Mouse (Mus musculus) 3T3-L1 (cell line): ENCODE data around the gene Nckap1.
A peak's percentile ranks its signal among the peaks of the same experiment; 100 is the strongest.
"Not testable (repeated sequence)": the region's sequence is repeated elsewhere in the genome, so short reads cannot be mapped to it uniquely, and the experiment has no call there.

ENCODE experiments used
- DNase-seq: peaks from one replicate; pipeline ENCODE4 v3.0.0-alpha.2; 2015; ENCODE audit warnings: low read depth, low spot score

Gene Nckap1

DNA sequence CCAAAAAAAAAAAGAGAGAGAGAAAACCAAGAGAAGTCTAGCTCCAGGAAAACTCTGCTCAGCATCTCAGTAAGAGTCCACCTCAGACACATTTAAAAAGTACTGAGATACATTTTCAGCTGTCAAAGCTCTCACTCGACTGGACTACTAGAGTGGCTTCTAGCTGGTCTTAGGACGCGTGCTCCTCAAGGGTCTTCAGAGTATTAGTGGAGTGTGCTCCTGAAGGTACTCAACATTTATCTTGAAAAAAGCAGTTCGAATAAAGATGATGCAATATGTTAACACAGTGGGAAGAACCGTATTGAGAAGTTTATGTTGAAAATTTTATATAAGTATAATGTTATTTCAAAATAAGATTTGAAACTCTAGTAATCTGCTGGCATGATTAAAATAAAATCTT, 20.4 kb downstream of the Nckap1 start:
- DNase-seq, result no peak

GRCm38 (mm10) chr2:80559655-80560054, 21.5 kb downstream of the Nckap1 start:
- no peak for DNase-seq

DNA sequence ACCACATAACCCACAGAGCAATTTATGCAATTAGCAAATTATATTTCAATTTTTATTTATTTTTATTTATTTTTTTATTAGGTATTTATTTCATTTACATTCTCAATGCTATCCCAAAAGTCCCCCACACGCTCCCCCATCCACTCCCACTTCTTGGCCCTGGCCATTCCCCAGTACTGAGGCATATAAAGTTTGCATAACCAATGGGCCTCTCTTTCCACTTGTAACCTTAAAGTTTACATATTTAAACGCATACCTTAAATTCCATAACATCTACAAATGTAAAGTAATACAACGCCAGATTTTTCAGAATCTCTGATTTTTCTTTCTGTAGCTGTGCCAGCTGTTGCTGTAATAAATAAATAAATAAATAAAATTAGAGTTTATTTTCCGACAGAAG, 26.7 kb downstream of the Nckap1 start:
- no peak for DNase-seq

DNA sequence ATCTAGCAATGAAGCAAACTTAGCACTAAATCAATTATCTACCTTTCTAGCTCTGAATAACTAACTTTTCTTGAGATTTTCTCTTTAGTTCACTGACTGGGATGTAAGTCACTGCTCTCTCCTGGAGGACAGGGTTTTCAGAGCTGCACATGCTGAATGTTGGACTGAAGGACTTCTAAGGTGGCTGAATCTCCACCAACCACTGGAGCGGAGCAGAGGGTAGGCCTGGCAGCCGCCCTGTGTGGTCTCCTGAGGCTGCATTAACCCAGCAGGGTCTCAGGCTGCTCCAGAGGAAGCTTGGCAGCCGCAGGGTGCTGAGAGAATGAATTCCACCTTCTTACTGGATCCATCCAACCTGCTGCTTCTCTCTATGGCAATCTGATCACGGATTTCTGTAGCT, 31.5 kb downstream of the Nckap1 start:
- no peak for DNase-seq

GRCm38 (mm10) chr2:80547901-80548300, 33.3 kb downstream of the Nckap1 start:
- DNase-seq, result no peak

GRCm38 (mm10) chr2:80542801-80543200, 38.4 kb downstream of the Nckap1 start:
- peak; percentile 20 for DNase-seq

GRCm38 (mm10) chr2:80537156-80537555, 44.0 kb downstream of the Nckap1 start:
- DNase-seq, result peak; percentile 35

DNA sequence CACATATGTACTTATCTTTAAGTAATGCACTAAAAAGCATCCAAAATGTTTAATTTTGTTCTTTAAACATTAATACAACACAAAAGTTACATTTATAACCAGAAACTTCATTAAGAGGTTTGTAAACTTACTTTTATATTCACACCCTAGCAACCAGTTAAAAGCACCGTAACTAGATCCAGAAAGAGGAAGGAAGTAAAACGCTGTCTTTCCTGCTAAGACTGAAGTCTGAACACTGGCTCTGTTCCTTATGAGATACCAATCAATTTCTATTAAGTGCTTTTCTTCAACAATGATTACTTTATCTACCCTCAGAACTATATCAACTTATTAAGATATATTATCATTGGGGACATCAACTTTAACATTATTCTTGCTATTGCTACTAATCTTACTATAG, 44.6 kb downstream of the Nckap1 start:
- DNase-seq, result no peak

DNA sequence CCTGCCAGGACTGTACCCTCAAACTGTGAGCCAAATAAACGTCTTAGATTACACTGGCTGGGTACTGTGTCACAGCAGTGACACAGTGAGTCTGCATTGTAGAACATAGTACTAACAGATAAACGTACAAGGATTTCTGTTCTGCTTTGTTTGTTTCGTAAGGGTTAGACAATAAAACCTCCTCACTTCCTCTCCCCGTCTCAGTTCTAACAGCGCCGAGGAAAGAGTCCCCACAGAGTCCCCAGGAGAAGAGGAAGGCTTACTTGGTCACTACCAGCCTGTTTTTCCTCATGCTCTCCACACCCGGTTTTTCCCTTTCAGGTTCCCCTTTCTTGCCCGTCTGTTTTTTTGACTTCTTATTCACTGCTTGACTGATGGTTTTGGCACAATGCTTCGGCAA, 56.9 kb downstream of the Nckap1 start:
- DNase-seq, result no peak

DNA sequence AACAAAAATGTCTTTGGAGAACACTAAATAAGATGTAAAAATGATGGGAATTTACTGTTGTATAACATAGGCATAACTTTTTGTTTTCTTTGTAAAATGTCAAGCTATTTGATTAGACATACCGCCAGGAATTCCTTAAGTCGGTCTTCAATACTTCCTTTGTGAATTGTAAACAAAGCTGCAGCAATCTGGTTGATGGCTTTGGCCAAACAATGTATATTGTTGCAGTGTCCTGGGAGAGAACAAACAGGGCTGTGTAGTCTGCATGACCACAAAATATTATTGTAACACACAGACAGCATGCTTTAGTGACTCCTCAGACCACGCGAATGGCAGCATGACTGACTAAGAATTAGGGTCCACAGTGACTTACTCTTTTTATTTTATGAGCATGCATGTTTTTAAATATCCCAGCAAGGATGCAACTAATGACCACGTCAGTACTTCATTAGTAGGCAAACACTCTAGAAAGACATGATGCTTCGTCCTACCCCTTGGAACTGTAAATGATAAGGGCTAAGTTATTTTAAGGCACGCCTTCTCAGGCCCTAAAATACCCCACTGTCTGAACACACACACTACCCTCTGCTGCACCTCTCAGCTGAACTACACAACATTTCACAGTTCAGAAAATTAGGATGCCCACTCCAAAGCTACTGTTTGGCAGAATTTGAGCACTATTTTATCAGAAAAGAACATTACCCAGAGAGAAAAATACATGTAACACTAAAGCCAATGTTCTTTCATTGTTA, 75.0 kb downstream of the Nckap1 start:
- DNase-seq, result no peak

- DNase-seq, result no peak
These were observed 79.0 kb downstream of the Nckap1 start for GRCm38 (mm10) chr2:80502132-80502531.

GRCm38 (mm10) chr2:80495304-80495703, 85.9 kb downstream of the Nckap1 start:
- not testable (repeated sequence) for DNase-seq

- no peak for DNase-seq
These were observed 94.3 kb downstream of the Nckap1 start for GRCm38 (mm10) chr2:80486851-80487250.

DNA sequence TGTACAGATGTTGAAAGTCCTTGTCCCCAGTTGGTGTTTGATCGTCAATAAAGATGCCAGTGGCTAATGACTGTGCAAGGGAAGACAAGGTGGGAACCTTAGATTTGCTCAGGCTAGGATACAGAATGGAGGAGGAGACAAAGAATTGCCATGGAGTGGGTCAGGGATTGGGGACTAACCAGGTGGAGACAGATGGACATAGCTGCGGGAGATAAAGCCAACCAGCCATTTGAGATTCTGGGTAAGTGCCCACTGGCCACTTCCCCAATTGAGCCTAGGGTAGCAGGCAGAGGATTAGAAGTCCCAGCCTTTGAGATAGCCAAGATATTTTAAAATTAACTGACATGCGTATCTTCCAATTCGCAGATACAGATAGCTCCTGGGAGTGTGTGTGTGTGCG, 96.2 kb downstream of the Nckap1 start:
- no peak for DNase-seq

- no peak for DNase-seq
These were observed 105.3 kb downstream of the Nckap1 start for GRCm38 (mm10) chr2:80475831-80476230.

DNA sequence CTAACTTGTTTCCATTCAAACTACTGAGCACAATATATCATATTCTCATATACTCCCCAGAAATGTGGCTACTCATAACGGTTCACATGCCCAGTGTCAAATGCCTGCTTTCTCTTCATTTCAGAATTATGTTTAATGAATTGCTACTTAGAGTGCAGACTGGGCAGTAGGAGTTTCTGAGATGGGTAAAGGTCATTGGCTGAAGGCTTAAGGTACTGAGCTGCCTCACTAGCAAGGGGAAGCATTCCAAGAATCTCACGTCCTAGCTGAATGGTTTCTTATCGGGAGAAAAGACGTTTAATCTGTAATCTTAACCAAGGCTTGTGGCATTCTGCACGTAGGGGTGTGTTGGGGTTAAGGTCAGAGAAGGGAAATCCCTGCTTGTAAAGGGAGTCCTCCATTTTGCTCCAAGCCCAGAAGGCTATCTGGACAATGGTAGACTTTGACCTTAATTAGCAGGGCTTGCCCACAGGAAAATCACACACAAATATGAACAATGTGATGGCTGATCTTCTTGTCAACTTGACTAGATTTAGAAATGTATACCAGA, 106.9 kb downstream of the Nckap1 start:
- DNase-seq, result no peak

GRCm38 (mm10) chr2:80465991-80466821, 115.0 kb downstream of the Nckap1 start:
- DNase-seq, result no peak

DNA sequence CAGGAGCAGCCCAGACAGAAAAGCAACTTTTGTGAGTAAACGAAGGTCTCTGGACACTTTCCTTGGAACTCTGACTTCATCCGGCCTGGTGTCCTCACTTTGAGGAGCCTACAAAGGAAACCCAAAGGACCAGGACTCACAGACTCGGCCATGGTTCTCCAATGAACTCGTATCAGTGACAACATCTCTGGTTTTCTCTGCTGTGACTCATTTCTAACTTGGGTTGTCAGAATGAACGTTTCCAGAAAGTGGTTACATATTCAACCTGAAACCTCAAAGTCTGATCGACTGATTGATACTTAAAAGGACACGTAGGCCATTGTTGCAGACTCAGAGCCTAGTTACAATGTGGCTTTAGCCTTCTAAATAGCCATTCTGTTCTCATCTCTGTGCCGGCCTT, 119.4 kb downstream of the Nckap1 start:
- no peak for DNase-seq
